Mouse (Mus musculus) brain, embryonic 14.5 days (tissue): ENCODE results near the gene Ldlrap1. TPM values are rescaled to one million over a fixed set of nuclear protein-coding genes. Genes with fewer than 3 reads are reported as not detected.
A peak's percentile ranks its signal among the peaks of the same experiment; 100 is the strongest.

Experiments used
- DNase-seq: peaks from one replicate; pipeline ENCODE4 v3.0.0-alpha.2; 2011; ENCODE audit warnings: low read depth
- CTCF ChIP-seq: fragments of 200-500 bp; IDR thresholded peaks from 2 replicates; pipeline ENCODE4 v1.5.1; 2012; ENCODE audit warnings: inconsistent platforms, mild to moderate bottlenecking, moderate library complexity, borderline replicate concordance; ENCODE audit not compliant: insufficient read depth, insufficient read length; ENCODE audit errors: extremely low read depth
- POLR2A ChIP-seq: fragments of 200-500 bp; IDR thresholded peaks from 2 replicates; pipeline ENCODE4 v1.6.1; 2012; ENCODE audit warnings: mild to moderate bottlenecking, inconsistent platforms, borderline replicate concordance; ENCODE audit not compliant: poor library complexity, insufficient read depth, insufficient read length, severe bottlenecking; ENCODE audit errors: extremely low read depth
- polyA plus RNA-seq: library from polyadenylated mRNA; depleted of rRNA; stranded (reverse); fragments of >200 nt; gene quantifications from 2 replicates; pipeline ENCODE4 v1.2.3, GENCODE M21; 2012; rRNA removed

Ldlrap1 gene
- polyA plus RNA-seq, 1 experiment = 2.7 TPM

- TF ChIP-seq POLR2A (no peak), CTCF (peak; percentile 96)
- DNase-seq = peak; percentile 76
These were observed 65.9 kb downstream of the Ldlrap1 start for GRCm38 (mm10) chr4:134701934-134702333.

GRCm38 (mm10) chr4:134700911-134701310 is 66.9 kb downstream of the Ldlrap1 start:
- no peak for DNase-seq
- TF ChIP-seq CTCF (no peak), POLR2A (no peak)

GRCm38 (mm10) chr4:134693202-134693940 is 74.5 kb downstream of the Ldlrap1 start:
- DNase-seq = no peak

GRCm38 (mm10) chr4:134692388-134692787 is 75.4 kb downstream of the Ldlrap1 start:
- DNase-seq = no peak
- peak; percentile 19; the same call in 1 of the 2 replicates for TF ChIP-seq CTCF
- TF ChIP-seq POLR2A = no peak

More at GRCm38 (mm10) chr4:134693202-134693940, 74.5 kb downstream of the Ldlrap1 start:
- TF ChIP-seq CTCF (no peak), POLR2A (no peak)

Other genes with a start within 250 kb of the Ldlrap1 start
- gene Mtfr1l, start 232.6 kb downstream of the Ldlrap1 start, polyA plus RNA-seq = 152 and 168 TPM in 2 replicates
- gene Selenon, start 215.9 kb downstream of the Ldlrap1 start, polyA plus RNA-seq = 46.3 and 55.6 TPM in 2 replicates
- gene Man1c1, start 63.7 kb downstream of the Ldlrap1 start, polyA plus RNA-seq = 5.0 and 10.7 TPM in 2 replicates
- gene Maco1, start 85.3 kb upstream of the Ldlrap1 start, polyA plus RNA-seq = 59.2 and 79.2 TPM in 2 replicates
- gene Rhd, start 96.5 kb upstream of the Ldlrap1 start, polyA plus RNA-seq = 0.53 and 0.57 TPM in 2 replicates
- gene Tmem50a, start 147.0 kb upstream of the Ldlrap1 start, polyA plus RNA-seq = 132 and 143 TPM in 2 replicates
- 541 and 940 TPM in 2 replicates for gene Rsrp1, start 155.6 kb upstream of the Ldlrap1 start, polyA plus RNA-seq
- 50.4 and 51.7 TPM in 2 replicates for gene Syf2, start 162.9 kb upstream of the Ldlrap1 start, polyA plus RNA-seq